Mouse (Mus musculus) limb, embryonic 11.5 days (tissue): ENCODE data around the gene Garnl3. TPM values are rescaled to one million over a fixed set of nuclear protein-coding genes. Genes with fewer than 3 reads are reported as not detected.

Source experiments
- ATAC-seq: fragments of 200-750 bp; cut with Nextera tagmentation; 2 replicates; pipeline ENCODE4 v1.8.0; 2017; ENCODE audit warnings: low read depth; ENCODE audit not compliant: insufficient number of reproducible peaks, low FRiP score, low TSS enrichment
- DNase-seq: peaks from one replicate; pipeline ENCODE4 v3.0.0-alpha.2; 2015; ENCODE audit warnings: low spot score
- H3K27ac ChIP-seq: fragments of 300-500 bp; sonication (generic); replicated peaks from 2 replicates; pipeline ENCODE4 v1.5.1; 2014; ENCODE audit warnings: low read depth, mild to moderate bottlenecking, low read length
- H3K27me3 ChIP-seq: fragments of 300-500 bp; sonication (generic); 2 replicates; pipeline ENCODE4 v1.6.1; 2014; ENCODE audit warnings: mild to moderate bottlenecking, low read length, mixed read lengths; ENCODE audit not compliant: control insufficient read depth, insufficient read depth
- H3K36me3 ChIP-seq: fragments of 300-500 bp; sonication (generic); 2 replicates; pipeline ENCODE4 v1.6.1; 2014; ENCODE audit warnings: mild to moderate bottlenecking, low read length, moderate library complexity, mixed read lengths; ENCODE audit not compliant: control insufficient read depth, insufficient read depth
- H3K4me1 ChIP-seq: fragments of 300-500 bp; sonication (generic); 2 replicates; pipeline ENCODE4 v1.6.1; 2014; ENCODE audit warnings: low read length, mixed read lengths; ENCODE audit not compliant: control insufficient read depth, insufficient read depth
- H3K4me2 ChIP-seq: fragments of 300-500 bp; sonication (generic); 2 replicates; pipeline ENCODE4 v1.6.1; 2014; ENCODE audit warnings: low read depth, mild to moderate bottlenecking, moderate library complexity; ENCODE audit not compliant: severe bottlenecking
- H3K4me3 ChIP-seq: fragments of 300-500 bp; sonication (generic); 2 replicates; pipeline ENCODE4 v1.5.1; 2014; ENCODE audit warnings: low read depth, low read length
- H3K9ac ChIP-seq: fragments of 300-500 bp; sonication (generic); 2 replicates; pipeline ENCODE4 v1.6.1; 2014; ENCODE audit warnings: mild to moderate bottlenecking, low read length
- H3K9me3 ChIP-seq: fragments of 300-500 bp; sonication (generic); 2 replicates; pipeline ENCODE4 v1.6.1; 2016; ENCODE audit warnings: low read length; ENCODE audit not compliant: control insufficient read depth
- WGBS: fragments of 180-500 bp; shearing (Covaris S2); extraction: QIAGEN DNeasy Blood & Tissue Kit; methylation state at CpG from one replicate; pipeline ENCODE4 v1.1.7; 2014; 5-methylcytosine and 5-hydroxymethylcytosine counted together
- polyA plus RNA-seq: library from polyadenylated mRNA; unstranded; fragments of >200 nt; fragmentation: Nextera tagmentation; extraction: Ambion mirVana; gene quantifications from 2 replicates; pipeline ENCODE4 v1.2.1, GENCODE M21; 2014

Garnl3 gene
- polyA plus RNA-seq, 1 experiment from 2014 or later, result 10.4 TPM

DNA sequence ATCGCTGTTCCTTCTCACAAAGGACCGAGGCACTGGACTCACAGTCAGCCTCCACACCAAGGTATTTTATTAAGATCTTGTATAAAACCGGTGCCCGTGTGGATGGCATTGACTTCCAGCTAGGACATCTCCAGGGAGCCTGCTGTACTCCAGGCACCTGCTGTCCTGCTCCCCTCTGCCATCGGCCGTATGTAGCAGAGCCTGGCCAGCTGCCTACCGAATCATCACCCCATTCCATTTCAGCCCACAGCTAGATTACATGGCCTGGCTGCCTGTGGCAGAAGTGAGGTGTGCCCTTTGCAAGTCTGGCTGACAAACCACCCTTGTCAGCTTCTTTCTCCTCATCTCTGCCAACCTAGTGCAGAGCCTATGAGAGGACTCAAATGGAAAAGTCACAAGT lies 42.2 kb upstream of the Garnl3 start:
- Histone ChIP-seq H3K27ac (no peak overlapping the region), H3K9me3 (no peaks in the 10 kb centered on the region), H3K4me1 (peaks cover 10% of the 10 kb centered on the region), H3K36me3 (no peaks in the 10 kb centered on the region), H3K9ac (no peak overlapping the region), H3K4me3 (no peak overlapping the region), H3K4me2 (no peak overlapping the region), H3K27me3 (no peaks in the 10 kb centered on the region)
- WGBS, result 91% methylated on average over 7 of the region's 7 CpGs
- ATAC-seq (no peak), DNase-seq (no peak)

DNA sequence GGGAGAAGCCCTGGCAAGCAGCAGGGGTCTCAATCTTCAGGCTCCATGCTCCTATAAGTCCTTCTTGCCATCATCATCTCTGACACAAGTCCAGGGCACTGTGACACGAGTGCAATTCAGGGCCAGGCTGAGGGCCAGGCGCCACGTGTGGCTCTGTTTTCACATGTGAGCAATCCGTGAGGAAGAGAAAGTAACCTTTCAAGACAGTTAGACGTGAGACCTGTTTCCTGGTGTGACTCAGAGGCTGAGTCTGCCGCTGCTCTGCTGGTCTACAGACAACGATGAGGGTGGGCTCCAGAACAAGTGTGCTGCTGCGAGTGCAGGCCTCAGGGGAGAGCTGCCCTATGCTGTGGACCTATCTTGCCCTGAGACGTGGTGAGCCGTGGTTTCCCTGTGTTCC lies 41.7 kb upstream of the Garnl3 start:
- Histone ChIP-seq H3K36me3 (no peaks in the 10 kb centered on the region), H3K4me2 (no peak overlapping the region), H3K27me3 (no peaks in the 10 kb centered on the region), H3K4me3 (no peak overlapping the region), H3K9ac (no peak overlapping the region), H3K9me3 (no peaks in the 10 kb centered on the region), H3K4me1 (peaks cover 4% of the 10 kb centered on the region), H3K27ac (no peak overlapping the region)
- 77% methylated on average over 10 of the region's 10 CpGs for WGBS
- ATAC-seq (no peak), DNase-seq (no peak)

DNA sequence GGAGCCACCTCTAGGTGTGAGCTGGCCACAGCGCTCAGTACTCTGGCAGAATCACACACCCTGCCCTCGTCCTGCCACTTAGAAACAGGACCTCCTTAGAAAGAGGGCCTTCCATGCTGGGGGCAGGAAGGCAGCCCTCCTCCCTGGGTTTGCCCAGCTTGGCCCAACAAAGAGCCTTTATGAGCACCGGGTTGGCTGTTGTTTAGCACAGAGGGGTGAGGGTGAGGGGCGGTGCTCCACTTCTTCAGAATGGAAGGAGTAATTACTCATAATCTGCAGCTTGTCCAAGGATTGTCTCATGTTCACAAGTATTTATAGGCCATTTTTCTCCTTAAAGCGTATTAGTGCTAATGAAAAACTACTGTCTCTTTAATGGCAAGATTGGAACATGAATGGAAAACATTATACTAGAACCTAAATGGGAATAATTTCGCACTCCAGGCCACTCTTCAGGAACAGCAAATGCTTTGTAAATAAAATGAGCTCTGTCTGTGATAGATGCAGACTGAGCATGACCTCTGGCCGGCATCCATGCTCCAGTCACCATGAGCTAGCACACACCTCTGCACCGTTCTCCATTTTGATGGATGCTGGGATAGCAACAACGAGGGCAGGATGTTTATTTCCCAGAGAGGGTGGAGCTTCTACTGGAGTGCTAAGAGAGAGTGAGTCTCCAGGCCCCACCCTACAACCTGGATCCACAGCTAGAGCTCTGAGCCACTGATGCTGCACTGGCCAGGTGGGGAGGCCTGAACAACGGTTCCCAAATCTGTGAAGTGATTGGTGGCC lies 39.5 kb upstream of the Garnl3 start:
- no peaks in the 10 kb centered on the region for H3K9me3 ChIP-seq
- WGBS, result 78% methylated on average over 10 of the region's 10 CpGs
- H3K36me3 ChIP-seq, result no peaks in the 10 kb centered on the region
- H3K4me3 ChIP-seq, result no peak overlapping the region
- H3K9ac ChIP-seq, result no peak overlapping the region
- 0 out of 2 replicates have a peak, but pooled peaks cover 2% of the 10 kb centered on the region for H3K27me3 ChIP-seq
- DNase-seq, result no peak
- no peak for ATAC-seq
- no peak overlapping the region for H3K27ac ChIP-seq
- peaks cover 2% of the 10 kb centered on the region for H3K4me1 ChIP-seq
- H3K4me2 ChIP-seq, result no peak overlapping the region

DNA sequence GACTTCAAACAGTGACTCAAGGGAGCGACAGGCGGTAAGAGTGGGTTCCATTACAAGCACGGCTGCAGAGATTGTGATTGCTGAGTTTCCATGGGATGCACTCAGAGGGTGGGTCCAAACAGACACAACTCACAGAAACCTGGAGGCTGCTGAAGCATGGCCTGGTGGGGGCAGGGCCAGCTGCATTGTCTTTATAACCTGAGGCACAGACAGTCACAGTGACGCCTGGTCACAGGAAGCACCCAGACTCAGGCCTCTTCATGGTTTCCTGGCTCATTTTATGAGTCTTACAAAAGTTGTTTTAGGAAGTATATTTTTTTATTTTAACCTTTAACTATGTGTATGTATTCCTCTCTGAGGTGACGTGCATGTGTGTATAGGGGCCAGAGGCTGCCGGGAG lies 38.0 kb upstream of the Garnl3 start:
- no peak for DNase-seq
- Histone ChIP-seq H3K4me1 (peaks cover 15% of the 10 kb centered on the region), H3K27ac (no peak overlapping the region)

DNA sequence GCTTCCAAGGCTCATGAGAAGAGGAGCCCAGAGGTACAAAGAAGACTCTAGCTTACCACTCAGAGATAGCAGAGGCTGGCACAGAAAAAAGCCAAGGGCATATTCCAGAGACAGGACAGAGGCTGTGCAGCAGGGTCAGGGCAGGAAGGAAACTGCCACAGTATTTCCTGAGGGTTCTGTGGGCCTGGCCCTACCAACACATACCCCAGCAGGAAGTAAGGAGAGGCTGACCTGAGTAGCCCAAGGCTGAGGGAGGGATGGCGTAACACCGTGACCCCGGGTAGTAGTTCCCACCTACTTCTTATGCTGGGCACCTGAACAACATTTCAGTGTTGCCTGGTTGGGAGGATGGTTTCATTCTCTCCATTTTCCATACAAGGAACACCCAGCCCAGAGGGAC lies 35.6 kb upstream of the Garnl3 start:
- ATAC-seq, result no peak
- no peak overlapping the region for H3K27ac ChIP-seq
- WGBS, result 86% methylated on average over 3 of the region's 3 CpGs

More for the DNA sequence above, 38.0 kb upstream of the Garnl3 start:
- Histone ChIP-seq H3K27me3 (0 out of 2 replicates have a peak, but pooled peaks cover 2% of the 10 kb centered on the region), H3K9me3 (no peaks in the 10 kb centered on the region), H3K4me2 (no peak overlapping the region), H3K9ac (no peak overlapping the region), H3K36me3 (no peaks in the 10 kb centered on the region), H3K4me3 (no peak overlapping the region)
- 69% methylated on average over 6 of the region's 6 CpGs for WGBS
- no peak for ATAC-seq

DNA sequence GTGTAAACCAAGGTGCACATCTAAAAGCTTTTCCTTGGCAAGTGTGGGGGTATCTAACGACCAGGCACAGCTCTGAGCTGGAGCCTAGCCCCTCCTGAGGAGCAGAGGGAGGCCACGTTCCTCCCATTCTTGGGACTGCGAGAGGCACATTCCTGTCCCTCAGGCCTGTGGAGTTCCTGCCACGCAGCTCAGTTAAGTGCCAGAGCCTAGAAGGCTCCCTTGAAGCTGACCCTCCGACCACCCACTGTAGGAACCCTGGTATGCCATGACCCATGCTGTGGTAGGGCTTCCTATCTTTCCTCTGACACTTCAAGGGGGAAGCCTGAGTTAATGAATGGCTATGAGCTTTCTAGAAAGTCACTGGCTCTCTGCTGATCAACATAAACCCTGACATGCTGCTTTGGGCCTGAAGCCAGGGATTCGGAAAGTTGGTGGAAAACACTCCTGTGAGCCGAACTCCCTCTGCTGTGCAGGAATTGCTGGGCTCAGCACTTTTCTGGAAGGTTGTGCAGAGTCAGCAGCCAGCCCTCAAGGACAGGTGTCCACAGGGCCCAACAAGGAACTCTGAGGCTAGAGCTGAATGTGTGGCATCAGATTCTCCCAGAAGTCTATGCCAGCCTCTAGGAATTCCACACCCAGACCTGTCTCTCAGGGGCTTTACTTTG lies 34.4 kb upstream of the Garnl3 start:
- ATAC-seq (no peak), DNase-seq (no peak)
- Histone ChIP-seq H3K9ac (peak overlapping the region; percentile 7; the same call in 1 of the 2 replicates), H3K4me1 (peaks cover 25% of the 10 kb centered on the region), H3K4me2 (no peak overlapping the region), H3K36me3 (no peaks in the 10 kb centered on the region), H3K9me3 (no peaks in the 10 kb centered on the region), H3K27ac (peak overlapping the region; percentile 52; the same call in 1 of the 2 replicates), H3K4me3 (no peak overlapping the region), H3K27me3 (0 out of 2 replicates have a peak, but pooled peaks cover 2% of the 10 kb centered on the region)
- WGBS, result 52% methylated on average over 7 of the region's 7 CpGs

More for the DNA sequence above, 35.6 kb upstream of the Garnl3 start:
- no peak for DNase-seq
- H3K4me1 ChIP-seq, result peaks cover 19% of the 10 kb centered on the region
- H3K4me2 ChIP-seq, result no peak overlapping the region
- no peak overlapping the region for H3K4me3 ChIP-seq
- no peaks in the 10 kb centered on the region for H3K36me3 ChIP-seq
- H3K9ac ChIP-seq, result no peak overlapping the region
- H3K9me3 ChIP-seq, result no peaks in the 10 kb centered on the region
- H3K27me3 ChIP-seq, result 0 out of 2 replicates have a peak, but pooled peaks cover 2% of the 10 kb centered on the region

DNA sequence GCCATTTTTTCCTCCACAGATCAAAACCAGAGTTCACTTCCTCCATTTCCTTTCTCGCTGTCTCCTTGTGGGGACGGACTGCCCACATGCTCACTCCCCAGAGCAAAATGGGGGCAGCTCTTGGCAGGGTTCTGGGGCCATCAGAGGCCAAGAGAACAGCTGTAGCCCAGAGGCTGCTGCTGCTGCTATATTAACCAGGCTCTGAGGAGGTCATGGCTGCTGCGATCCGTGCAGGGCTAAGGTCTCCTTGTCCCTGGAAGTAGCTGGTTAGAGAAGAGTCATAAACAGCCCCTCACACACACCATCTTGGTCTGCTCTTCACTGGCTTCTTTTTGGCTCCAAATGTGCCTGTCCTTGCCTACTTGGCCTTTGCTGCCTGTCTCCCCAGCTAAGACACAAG lies 33.8 kb upstream of the Garnl3 start:
- Histone ChIP-seq H3K4me2 (no peak overlapping the region), H3K9ac (no peak overlapping the region), H3K27me3 (0 out of 2 replicates have a peak, but pooled peaks cover 2% of the 10 kb centered on the region), H3K27ac (peak overlapping the region; percentile 52; the same call in 1 of the 2 replicates), H3K4me3 (no peak overlapping the region), H3K9me3 (no peaks in the 10 kb centered on the region), H3K36me3 (no peaks in the 10 kb centered on the region), H3K4me1 (peaks cover 30% of the 10 kb centered on the region)
- ATAC-seq, result no peak
- no peak for DNase-seq
- 49% methylated on average over 4 of the region's 4 CpGs for WGBS

DNA sequence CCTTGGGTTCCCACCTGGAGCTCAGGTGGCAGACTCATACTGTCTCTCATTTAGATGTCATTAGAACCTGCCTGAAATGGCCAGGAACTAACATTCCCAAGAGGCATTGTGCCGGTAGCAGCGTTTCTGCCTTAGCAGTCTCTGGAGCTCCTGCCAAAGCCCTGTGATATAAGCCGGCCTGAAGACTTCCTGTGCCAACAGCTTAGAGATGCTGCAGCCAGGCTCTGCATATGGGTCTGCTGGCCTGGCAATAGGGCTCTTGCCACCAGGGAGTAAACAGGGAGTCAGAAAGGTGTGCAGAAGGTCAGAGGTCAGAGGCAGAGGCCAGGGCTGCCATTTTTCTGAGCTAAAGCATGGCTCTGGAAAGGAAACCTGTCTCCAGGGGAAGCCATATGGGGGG lies 33.2 kb upstream of the Garnl3 start:
- DNase-seq (no peak), ATAC-seq (no peak)
- Histone ChIP-seq H3K4me2 (no peak overlapping the region), H3K4me3 (no peak overlapping the region), H3K9me3 (no peaks in the 10 kb centered on the region), H3K36me3 (no peaks in the 10 kb centered on the region), H3K4me1 (peaks cover 32% of the 10 kb centered on the region), H3K9ac (no peak overlapping the region), H3K27me3 (0 out of 2 replicates have a peak, but pooled peaks cover 2% of the 10 kb centered on the region), H3K27ac (no peak overlapping the region)
- 62% methylated on average over 3 of the region's 3 CpGs for WGBS
